Mouse (Mus musculus) G1E-ER4 (cell line): Measurements from ENCODE around the gene Ercc6l. TPM values are rescaled to one million over a fixed set of nuclear protein-coding genes. Genes with fewer than 3 reads are reported as not detected.

Experiments used
- GATA1 ChIP-seq: IDR thresholded peaks from one replicate; pipeline ENCODE4 v1.8.0; 2012; ENCODE audit warnings: low read length, inconsistent platforms
- polyA plus RNA-seq: library from polyadenylated mRNA; stranded (reverse); fragments of >175 nt; gene quantifications from 2 replicates; pipeline ENCODE4 v1.2.3, GENCODE M21; 2012

The Ercc6l gene
- 0.72 and 1.1 TPM in 2 replicates for polyA plus RNA-seq

DNA sequence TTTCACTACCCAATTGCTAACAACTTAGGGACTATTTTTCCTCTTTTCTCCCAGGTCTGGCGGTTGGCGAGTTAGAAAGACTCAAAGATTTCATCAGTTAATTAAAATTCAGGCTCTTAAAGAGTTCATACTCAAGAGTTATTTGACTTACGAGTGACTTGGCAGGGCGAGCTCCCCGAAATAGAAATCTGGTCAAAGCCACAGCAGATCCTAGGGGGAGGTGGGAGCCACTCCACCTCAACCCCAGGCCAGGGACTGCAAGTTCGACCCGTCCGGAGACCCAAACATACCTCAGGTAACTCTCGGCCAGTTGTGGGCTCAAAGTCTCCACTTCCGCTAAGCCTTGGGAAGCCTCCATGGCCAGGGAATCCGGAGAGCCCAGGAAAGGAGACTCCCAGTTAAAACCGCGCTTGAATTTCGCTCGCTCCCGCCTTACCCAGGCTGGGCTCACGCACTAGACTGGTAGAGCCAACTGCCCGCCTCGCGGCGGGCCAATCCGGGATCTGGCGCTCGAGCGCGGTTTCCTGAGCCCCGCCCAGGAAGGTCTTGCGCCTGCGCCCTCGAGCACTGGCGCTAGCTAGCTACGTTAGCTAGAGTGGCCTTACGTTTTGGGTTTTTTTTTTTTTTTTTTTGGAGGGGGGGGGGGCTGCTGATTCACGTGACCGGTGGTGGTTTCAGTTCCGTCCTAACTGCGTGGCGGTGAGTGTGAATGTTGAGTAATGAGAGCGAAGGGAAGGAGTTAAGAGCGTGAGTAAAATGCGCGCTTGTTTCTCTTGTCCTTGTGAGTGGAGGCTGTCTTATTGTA, at the start of gene Ercc6l:
Gene Ercc6l (minus strand): TSS at position 474 of the 805 bp plus-strand sequence.
- no peak for TF ChIP-seq GATA1

GRCm38 (mm10) chrX:102190840-102191239, 33.9 kb upstream of the Ercc6l start:
- no peak for TF ChIP-seq GATA1

GRCm38 (mm10) chrX:102189581-102189980, 32.7 kb upstream of the Ercc6l start:
- no peak for TF ChIP-seq GATA1

- TF ChIP-seq GATA1, result no peak
These were observed 32.0 kb upstream of the Ercc6l start, which contains the start of gene Rps4x for GRCm38 (mm10) chrX:102188712-102189497. Gene Rps4x, minus strand, starts transcription at chrX:102189394.

- no peak for TF ChIP-seq GATA1
These were observed 30.3 kb upstream of the Ercc6l start for GRCm38 (mm10) chrX:102187023-102187699.

DNA sequence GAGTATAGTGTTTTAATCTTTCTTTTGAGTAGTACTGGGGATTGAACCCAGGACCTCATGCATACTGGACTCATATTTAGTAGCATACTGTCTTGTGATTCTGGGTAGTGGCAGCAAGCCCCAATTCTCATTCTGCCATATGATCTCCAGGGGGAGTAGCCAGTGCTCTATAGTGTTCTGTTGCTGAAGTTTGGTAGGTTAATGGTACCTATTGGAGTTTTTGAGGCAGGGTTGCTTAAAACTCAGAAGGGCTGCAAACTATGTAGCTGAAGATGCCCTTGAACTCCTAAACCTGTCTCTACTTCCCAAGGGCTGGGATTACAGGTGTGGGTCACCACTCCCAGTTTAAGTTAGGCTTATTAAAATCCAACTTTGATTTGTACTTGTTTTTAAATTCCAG, 25.7 kb upstream of the Ercc6l start:
- TF ChIP-seq GATA1, result no peak

- TF ChIP-seq GATA1, result no peak
These were observed 18.8 kb upstream of the Ercc6l start for GRCm38 (mm10) chrX:102175538-102176287.

GRCm38 (mm10) chrX:102170900-102171299, 14.0 kb upstream of the Ercc6l start:
- no peak for TF ChIP-seq GATA1

- no peak for TF ChIP-seq GATA1
These were observed 13.2 kb upstream of the Ercc6l start for GRCm38 (mm10) chrX:102170135-102170534.

- no peak for TF ChIP-seq GATA1
These were observed 12.8 kb upstream of the Ercc6l start for GRCm38 (mm10) chrX:102169724-102170123.

GRCm38 (mm10) chrX:102166986-102167385, 10.1 kb upstream of the Ercc6l start:
- no peak for TF ChIP-seq GATA1

GRCm38 (mm10) chrX:102166521-102166920, 9.6 kb upstream of the Ercc6l start:
- TF ChIP-seq GATA1, result no peak

GRCm38 (mm10) chrX:102163529-102163928, 6.6 kb upstream of the Ercc6l start:
- no peak for TF ChIP-seq GATA1

DNA sequence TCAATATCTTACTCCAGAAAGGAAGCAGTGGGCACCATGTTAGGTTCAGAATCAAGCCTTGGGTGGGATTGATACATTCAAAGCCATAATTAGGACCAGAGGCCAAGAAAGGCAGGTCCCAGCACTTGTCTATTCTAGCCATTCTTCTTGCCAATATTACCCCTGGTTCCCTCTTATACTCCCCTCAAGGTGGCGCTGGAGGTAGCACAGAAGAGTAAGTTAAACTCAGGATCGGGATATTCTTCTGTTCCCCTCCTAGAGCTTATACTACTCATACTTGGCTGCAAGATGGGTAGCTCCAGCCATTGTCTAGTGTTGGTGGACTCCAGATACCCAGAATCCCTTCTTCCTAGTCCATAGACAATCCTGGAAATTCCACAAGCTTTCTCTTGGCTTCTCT, 6.2 kb upstream of the Ercc6l start:
- TF ChIP-seq GATA1, result no peak

- no peak for TF ChIP-seq GATA1
These were observed 3.6 kb upstream of the Ercc6l start for GRCm38 (mm10) chrX:102160528-102160927.
